Mouse (Mus musculus) bone marrow macrophage, adult 2 months (primary cell): ENCODE measurements around the gene Atf7ip2. TPM values are rescaled to one million over a fixed set of nuclear protein-coding genes. Genes with fewer than 3 reads are reported as not detected.
"Not testable (repeated sequence)": the region's sequence is repeated elsewhere in the genome, so short reads cannot be mapped to it uniquely, and the experiment has no call there.

ENCODE experiments used
- H3K27ac ChIP-seq: 2 replicates; pipeline ENCODE4 v1.5.1; 2012; ENCODE audit warnings: low read depth, low read length; ENCODE audit not compliant: insufficient read depth
- H3K4me1 ChIP-seq: 2 replicates; pipeline ENCODE4 v1.6.1; 2012; ENCODE audit warnings: low read length; ENCODE audit not compliant: control insufficient read depth, insufficient read depth
- H3K4me3 ChIP-seq: 2 replicates; pipeline ENCODE4 v1.5.1; 2012; ENCODE audit warnings: mild to moderate bottlenecking, low read length, moderate library complexity; ENCODE audit not compliant: insufficient read depth
- CTCF ChIP-seq: IDR thresholded peaks from 2 replicates; pipeline ENCODE4 v1.5.1; 2012; ENCODE audit warnings: low read depth, mild to moderate bottlenecking, low read length, moderate library complexity
- POLR2A ChIP-seq: IDR thresholded peaks from 2 replicates; pipeline ENCODE4 v1.6.1; 2012; ENCODE audit warnings: mild to moderate bottlenecking, low read depth, low read length, borderline replicate concordance
- polyA plus RNA-seq: library from polyadenylated mRNA; stranded (reverse); fragments of >200 nt; gene quantifications from 2 replicates; pipeline ENCODE4 v1.2.4, GENCODE M21; 2012; ENCODE audit not compliant: missing spikeins, insufficient read depth, insufficient read length

The Atf7ip2 gene
- polyA plus RNA-seq, 1 experiment, result 0.79 TPM

DNA sequence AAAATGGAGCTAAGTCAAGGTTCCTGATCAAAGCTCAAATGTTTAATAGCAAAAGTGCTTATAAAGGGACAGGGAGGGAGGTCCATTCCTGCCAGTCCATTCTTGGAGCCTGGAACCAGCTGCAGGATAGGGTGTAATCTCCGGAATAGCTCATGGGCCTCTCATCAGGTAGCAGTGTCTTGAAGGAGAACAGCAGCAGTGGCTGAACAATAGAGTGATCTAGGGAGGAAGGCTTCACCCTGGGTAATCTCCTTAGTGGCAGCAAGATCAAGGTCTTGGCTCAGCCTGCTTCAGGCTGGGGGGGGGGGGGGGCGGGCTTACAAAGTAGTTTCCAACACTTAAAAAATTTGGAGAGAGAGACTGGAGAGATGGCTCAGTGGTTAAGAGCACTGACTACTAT lies 34.8 kb downstream of the Atf7ip2 start:
- Histone ChIP-seq H3K27ac (no peak overlapping the region), H3K4me3 (no peak overlapping the region), H3K4me1 (no peaks in the 10 kb centered on the region)
- TF ChIP-seq CTCF (no peak), POLR2A (no peak)

DNA sequence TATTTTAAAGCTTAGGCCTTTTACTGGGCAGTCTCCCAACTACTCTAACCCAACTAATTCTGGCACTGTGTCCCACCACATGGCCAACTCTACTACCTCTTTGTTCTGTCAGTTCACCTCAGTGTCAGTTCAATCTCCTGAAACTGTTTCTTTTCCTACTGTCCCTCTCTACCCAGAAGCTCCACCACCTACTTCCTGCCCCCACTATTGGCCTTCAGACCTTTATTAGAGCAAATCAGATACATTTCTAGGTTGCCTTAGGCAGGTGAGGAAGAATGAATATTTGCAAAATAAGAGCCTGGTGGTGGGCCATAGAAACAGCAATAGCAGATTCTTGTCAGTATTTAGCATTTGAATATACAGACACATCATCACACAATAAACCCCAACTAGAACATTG lies 44.1 kb downstream of the Atf7ip2 start:
- Histone ChIP-seq H3K4me3 (no peak overlapping the region), H3K4me1 (no peaks in the 10 kb centered on the region), H3K27ac (no peak overlapping the region)
- TF ChIP-seq CTCF (no peak), POLR2A (no peak)

DNA sequence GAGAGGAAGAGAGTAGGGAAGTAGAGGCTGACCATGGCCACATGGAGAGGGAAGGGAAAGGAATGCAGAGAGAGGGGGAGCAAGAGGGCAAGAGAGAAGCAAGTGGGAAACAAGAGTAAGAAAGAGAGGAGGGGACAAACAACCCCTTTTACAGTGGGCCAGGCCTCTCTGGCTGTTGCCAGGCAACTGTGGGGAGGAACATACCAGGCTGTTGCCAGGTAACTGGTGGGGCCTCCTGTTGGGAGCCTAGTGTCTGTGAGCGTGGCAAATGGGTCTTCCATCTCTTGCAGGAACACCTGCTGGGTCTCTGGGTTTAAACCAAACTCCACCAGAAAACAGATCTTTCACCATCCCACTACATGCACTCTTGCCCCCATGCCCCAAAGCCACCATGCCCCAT lies 61.5 kb downstream of the Atf7ip2 start:
- TF ChIP-seq POLR2A (no peak), CTCF (no peak)
- no peaks in the 10 kb centered on the region for H3K4me1 ChIP-seq
- no peak overlapping the region for H3K4me3 ChIP-seq
- H3K27ac ChIP-seq, result no peak overlapping the region

DNA sequence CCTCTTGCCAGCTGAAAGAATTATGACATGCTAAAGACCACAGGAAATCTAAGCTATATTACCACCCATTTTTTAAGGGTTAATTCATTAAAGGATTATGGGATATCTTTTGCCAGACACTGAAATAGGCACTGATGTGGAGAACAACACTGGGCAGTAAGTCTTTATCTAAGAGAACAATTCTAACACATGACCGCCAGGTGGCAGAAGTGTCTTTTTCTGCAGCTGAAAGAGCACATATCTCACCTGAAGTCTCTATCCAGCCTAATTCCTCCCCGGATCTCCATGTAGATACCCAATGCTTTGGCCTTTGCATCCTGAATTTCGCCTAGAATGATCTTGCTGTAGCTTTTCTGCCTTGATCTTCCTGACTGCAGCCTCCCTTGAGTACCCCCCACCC lies 79.7 kb downstream of the Atf7ip2 start:
- TF ChIP-seq POLR2A (no peak), CTCF (no peak)

DNA sequence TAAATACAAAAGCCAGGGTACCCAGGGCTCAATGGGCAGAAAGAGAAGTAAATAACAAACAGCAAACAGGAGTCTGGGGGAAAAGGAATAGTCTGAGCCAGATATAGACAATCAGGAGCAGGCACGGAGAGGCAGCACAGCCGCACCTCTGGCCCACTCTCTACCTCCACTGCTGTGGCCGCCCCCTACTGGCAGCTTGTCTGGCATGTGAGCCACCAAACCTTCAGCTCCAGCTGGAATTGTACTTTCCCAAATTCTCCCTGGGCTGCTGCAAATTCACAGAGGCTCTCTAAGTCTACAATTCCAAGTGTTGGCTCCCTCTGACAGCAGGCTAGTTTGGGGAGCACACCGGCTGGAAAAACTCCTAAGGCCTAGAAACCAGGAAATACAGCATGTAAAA lies 82.0 kb downstream of the Atf7ip2 start:
- TF ChIP-seq CTCF (no peak), POLR2A (no peak)
- no peak overlapping the region for H3K27ac ChIP-seq
- H3K4me1 ChIP-seq, result no peaks in the 10 kb centered on the region
- H3K4me3 ChIP-seq, result no peak overlapping the region

More for the DNA sequence above, 79.7 kb downstream of the Atf7ip2 start:
- no peak overlapping the region for H3K4me3 ChIP-seq
- H3K4me1 ChIP-seq, result no peaks in the 10 kb centered on the region
- H3K27ac ChIP-seq, result no peak overlapping the region

DNA sequence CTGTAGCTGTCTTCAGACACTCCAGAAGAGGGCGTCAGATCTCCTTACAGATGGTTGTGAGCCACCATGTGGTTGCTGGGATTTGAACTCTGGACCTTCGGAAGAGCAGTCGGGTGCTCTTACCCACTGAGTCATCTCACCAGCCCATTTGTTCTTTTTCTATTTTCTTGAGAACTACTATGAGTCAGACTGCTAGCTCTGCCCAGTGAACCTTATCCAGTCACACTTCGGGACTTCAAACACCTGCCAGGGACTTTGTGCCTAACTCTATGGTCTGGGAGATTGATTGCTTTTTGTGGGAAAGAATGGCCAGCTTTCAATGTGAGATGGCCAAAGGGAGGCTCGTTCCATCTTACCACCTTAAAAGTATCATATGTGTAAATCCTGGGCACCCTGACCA lies 84.3 kb downstream of the Atf7ip2 start:
- not testable (repeated sequence) for H3K4me3 ChIP-seq

GRCm38 (mm10) chr16:10280286-10280951 lies 87.9 kb downstream of the Atf7ip2 start:
- H3K27ac ChIP-seq, result no peak overlapping the region
- TF ChIP-seq CTCF, result peak; percentile 75
- TF ChIP-seq POLR2A, result no peak
- peaks cover 9% of the 10 kb centered on the region for H3K4me1 ChIP-seq
- H3K4me3 ChIP-seq, result no peak overlapping the region

More for the DNA sequence above, 84.3 kb downstream of the Atf7ip2 start:
- H3K4me1 ChIP-seq, H3K27ac ChIP-seq: not testable (repeated sequence)

GRCm38 (mm10) chr16:10281890-10282289 lies 89.4 kb downstream of the Atf7ip2 start:
- TF ChIP-seq POLR2A (no peak), CTCF (no peak)
- H3K4me1 ChIP-seq, result peaks cover 23% of the 10 kb centered on the region
- no peak overlapping the region for H3K4me3 ChIP-seq
- H3K27ac ChIP-seq, result no peak overlapping the region

- TF ChIP-seq CTCF (no peak), POLR2A (no peak)
- H3K4me1 ChIP-seq, result peaks cover 30% of the 10 kb centered on the region
- no peak overlapping the region for H3K4me3 ChIP-seq
- peak overlapping the region; percentile 9 for H3K27ac ChIP-seq
Observed at GRCm38 (mm10) chr16:10286513-10287268, 94.2 kb downstream of the Atf7ip2 start.

- Histone ChIP-seq H3K4me1 (peaks cover 30% of the 10 kb centered on the region), H3K27ac (no peak overlapping the region), H3K4me3 (no peak overlapping the region)
- no peak for TF ChIP-seq CTCF
- TF ChIP-seq POLR2A, result no peak
Observed at GRCm38 (mm10) chr16:10288115-10288514, 95.6 kb downstream of the Atf7ip2 start.

DNA sequence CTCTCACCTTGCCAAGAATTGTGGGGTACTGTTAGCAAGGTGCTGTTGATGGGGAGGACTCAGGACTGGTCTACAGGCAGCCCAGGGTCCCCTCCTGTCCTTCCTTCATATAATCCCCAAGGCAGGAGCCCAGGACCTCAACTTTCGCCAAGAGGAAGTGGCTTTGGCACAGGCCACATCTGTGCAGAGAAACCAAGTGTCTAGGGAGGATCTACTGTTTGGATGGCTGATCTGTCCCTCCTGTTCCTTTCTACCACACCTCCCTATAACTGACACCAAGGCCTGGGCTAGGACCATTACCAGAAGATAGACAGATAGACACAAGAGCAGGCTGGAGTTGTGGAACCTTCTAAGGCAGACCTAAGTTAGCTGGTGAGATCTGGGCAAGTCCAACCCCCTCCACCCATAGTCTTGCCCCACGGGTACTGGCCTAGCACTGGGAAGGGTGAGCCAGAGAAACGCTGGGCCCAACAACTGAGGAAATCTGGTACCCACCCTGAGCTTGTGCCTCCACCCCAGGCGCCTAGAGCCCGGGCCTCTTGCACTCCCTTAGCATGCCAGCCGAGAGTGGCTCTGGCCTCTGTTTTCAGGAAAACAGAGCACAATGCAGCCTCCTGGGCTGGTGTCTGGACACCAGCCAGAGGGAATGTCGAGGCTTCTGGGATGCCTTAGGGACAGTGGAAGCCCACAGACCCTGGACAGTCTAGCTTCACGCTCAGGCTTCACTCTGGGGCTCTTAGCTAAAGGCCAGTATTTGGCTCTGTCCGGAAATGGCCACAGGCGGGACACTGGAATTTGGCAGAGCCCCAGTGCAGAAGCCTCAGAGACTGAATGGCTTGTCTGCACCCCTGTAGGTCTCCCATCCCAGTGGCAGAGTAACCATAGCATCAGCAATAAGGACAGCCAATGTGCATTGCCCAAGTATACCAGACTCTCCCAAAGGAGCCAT lies 105.5 kb downstream of the Atf7ip2 start:
- no peak for TF ChIP-seq POLR2A
- no peak for TF ChIP-seq CTCF
- H3K27ac ChIP-seq, result no peak overlapping the region
- H3K4me3 ChIP-seq, result no peak overlapping the region
- peaks cover 42% of the 10 kb centered on the region for H3K4me1 ChIP-seq
